Mouse (Mus musculus) mesoderm, embryonic 11.5 days (tissue): Measurements from ENCODE around the gene Rnf157.
A peak's percentile ranks its signal among the peaks of the same experiment; 100 is the strongest.

Source experiments
- DNase-seq: peaks from one replicate; pipeline ENCODE4 v3.0.0-alpha.2; 2012; ENCODE audit warnings: low read depth, low spot score

Rnf157 gene

DNA sequence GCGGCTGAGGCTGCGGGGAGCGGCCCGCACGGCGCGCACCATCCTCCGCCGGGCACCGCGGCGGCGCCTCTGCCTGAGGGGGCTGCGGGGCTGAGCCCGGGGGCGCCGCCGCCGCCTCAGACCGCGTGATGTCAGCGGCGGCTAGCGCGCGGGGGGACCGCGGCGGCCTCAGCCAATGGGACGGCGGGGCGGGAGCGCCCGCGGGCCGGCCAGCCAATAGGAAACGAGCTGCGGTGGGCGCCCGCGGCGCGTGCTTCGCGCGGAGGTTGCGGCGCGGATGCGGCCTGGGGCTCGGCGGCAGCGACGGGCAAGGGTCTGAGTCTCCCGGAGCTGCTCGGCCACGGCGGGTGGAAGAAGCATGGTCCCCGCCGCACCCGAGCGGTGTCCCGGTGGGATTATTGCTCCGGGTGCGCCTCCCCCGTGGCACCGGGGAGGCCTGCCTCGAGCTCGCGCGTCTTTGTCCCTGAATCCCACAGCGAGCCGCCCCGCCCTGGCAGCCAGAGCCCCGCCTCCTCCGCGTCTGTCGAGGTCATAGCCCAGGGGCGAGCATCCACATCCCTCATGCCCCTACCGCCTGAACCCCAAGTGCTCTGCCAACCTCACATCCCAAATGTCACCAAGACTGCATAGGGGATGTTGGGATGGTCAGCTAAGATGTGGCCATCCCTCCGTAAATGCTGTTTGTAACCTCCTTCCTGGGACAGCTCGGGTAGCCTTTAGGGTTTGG lies at the start of gene Rnf157:
TSS of gene Rnf157 (minus strand) at position 129 of the 727 bp plus-strand sequence.
- DNase-seq = peak; percentile 88

DNA sequence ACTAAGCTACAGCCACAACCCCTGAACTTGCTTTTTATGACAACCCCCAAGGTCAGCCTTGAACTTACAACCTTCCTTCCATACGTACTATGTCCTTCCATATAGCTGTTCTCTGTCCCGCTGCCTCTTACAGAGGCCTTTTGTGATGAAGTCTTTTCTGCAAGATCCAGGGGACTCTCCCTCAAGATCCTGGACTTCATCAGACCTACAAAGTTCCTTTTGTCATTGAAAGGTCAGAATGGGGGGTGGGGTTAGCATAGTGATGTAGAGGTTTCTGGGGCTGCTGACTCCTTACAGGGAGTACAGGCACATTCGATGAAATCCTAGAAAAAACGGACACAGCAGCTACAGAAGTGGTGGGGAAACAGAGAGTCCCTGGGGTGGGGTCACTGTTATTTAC lies 47.0 kb upstream of the Rnf157 start:
- DNase-seq = no peak

DNA sequence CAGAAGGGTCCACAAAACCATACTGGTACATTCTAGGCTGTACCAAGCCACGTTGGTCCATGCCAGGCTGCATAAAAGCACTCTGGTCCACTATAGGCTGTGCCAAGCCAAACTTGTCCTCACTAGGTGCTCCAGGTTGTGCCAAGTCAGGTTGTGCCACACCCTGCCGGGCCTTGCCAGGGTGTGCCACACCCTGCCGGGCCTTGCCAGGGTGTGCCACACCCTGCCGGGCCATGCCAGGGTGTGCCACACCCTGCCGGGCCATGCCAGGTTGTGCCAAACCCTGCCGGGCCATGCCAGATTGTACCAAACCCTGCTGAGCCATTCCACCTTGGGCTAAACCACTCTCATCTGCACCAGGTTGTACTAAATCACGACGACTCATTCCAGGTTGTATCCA lies 43.4 kb upstream of the Rnf157 start:
- DNase-seq = no peak

DNA sequence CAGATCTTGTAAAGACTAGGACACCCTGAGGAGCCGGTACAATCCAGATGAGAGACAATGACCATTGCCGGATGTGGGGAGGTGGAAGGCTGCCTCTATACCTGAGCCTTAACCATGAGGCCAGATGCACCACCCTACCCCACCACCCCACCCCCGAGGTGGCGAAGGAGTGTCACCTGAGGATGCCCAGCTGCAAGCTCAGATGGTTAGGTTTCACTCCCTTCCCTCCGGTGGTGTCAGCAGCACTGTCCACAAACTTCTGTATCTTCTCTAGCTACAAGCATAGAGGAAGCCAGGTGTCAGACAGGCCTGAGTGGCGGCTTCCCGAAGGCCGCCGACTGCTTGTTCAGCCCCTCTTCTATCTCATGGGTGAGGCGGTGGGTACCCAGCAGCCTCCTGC lies 41.1 kb upstream of the Rnf157 start:
- no peak for DNase-seq

DNA sequence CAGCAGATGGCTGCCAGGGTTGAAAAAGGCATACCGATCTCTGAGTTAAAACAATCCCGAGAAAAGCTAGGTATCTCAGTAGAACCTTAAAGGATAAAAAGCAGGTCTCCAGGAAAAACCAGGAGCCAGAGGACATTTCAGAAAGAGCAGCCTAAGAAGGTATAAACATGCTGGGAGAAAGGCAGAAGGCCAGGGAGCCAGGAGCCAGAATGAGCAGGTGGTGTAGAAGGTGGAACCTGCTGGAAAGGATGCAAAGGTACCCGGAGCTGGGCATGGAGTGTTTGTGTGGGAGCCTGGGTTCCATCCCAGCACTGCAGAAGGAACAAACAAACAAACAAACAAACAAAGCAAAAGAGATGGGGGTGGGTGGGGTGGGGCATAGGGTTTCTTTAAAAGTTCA lies 36.5 kb upstream of the Rnf157 start:
- DNase-seq = no peak

DNA sequence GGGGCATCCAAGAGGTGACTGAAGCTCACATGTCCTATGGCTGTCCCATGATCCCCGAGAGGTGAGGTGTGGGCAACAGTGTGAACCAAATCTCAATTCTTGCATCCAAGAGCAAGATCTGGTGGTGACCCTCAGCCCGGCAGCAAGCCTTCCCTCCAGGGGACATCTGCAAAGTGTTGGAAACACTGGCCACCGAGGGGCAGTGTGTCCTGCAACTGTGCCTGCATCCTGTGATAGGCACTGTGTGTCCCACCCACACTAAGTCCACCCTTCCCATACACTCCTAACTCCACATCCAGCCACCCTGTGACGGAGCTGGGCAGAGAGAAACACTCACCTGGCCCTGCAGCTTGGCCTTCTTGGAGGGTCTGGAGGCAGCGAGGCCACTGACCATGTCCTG lies 35.0 kb upstream of the Rnf157 start:
- no peak for DNase-seq

DNA sequence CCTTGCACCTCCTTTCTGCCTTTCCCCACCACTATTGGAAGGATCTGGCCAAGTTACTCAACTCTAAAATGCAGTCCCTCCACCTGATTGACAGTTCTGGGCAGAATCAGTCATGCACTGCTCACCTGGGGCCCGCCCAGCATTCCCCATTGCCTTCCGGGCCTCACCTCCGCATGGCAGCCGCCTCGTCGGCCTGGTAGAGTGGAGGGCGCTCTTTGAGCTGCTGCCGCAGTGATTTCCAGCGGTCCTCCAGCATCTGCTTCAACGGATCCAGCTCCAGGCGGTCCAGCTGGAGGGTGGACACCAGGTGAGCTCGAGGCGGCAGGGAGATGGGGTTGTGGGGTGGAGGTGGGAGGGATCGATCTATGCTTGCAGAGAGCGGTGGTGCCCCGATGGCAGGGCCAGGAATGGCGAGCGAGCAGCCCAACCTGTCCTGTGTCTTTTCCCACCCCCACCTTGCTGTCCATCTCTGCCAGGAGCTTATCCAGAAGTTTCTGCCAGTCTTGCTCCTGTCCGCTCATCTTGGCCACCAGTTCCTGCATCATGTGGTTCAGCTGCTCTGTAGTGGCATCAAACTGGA lies 33.6 kb upstream of the Rnf157 start:
- DNase-seq = no peak

DNA sequence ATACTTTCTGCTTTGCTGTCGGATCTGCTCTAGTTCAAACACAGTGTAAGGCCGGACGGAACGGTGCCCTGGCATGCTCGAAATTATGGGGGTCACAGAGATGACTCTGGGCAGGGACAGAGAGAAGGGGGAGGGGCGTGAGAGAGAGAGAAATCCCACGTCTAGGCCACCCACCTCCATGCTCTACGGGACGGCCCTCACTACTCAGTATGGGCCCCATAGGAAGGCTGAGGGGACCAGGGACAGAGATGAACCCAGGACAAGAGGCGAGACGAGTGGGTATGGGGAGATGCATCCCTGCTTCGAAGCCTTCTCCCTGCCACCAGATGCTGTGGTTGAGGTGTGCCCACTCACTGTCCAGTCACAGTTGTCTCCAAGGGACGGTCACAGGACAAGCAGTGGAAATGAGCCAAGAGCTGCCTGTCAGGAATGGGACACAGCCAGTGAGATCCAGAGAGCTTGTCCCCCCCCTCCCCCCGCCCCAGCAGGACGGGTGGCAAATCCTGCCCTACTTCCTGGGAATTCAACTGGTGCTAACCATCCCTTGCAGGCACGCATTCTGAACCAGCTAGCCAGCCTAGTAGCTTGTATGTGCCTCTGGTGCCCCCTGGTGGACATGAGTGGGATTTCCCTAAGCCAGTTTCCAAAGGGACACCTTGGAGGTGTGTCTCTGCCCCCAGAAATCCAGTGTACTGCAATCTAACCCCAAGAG lies 32.9 kb upstream of the Rnf157 start:
- peak; percentile 92 for DNase-seq

DNA sequence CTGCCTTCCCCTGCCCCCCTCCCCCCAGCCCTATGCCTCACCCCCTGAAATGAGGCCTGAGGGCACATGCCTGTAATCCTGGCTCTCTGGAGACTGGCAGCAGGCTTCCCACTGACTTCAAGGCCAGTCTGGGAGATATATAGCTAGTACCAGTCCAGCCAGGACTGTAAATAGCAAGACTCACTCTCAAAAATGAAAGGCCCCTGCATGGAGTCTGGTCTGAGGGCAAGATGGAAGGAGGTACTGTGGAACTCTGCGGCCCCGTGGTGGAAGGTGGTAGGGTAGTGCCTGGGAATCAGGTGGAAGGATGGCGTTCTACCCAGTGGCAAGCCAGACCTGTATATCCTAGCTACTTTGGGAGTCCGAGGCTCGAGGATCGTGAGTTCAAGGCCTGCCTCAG lies 31.1 kb upstream of the Rnf157 start:
- no peak for DNase-seq

DNA sequence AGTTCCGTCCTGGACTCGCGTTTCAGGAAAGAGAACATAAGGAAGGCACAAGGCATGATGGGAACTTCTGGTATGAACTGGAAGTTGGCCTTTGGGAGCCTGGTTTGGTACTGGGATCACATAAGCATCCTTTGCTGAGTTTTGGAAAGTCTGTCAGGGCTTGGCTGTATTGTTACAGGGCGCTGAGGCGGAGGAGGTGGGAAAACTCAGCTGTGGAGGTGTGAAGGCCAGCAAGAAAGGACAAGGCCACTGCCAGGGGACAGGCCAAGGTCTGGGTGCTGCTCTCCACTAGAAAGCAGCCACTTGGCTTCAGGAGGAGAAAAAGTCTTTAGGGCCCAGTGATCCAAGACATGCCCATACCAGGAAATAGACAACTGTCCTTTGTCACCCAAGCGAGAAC lies 30.5 kb upstream of the Rnf157 start:
- no peak for DNase-seq

DNA sequence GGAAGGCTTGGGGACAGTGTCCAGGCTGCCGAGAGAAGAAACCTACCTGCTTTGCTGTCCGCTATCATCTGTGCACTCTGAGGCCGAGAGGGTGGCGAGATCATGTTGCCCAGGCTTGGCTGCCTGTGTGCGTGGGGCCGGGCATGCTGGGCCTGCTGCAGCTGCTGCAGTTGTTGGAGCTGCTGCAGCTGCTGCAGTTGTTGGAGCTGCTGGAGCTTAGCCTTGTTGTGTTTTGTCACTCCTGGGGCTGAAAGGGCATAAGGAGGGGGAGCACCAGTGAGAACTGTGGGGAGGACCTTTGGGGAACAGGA lies 30.0 kb upstream of the Rnf157 start:
- no peak for DNase-seq

DNA sequence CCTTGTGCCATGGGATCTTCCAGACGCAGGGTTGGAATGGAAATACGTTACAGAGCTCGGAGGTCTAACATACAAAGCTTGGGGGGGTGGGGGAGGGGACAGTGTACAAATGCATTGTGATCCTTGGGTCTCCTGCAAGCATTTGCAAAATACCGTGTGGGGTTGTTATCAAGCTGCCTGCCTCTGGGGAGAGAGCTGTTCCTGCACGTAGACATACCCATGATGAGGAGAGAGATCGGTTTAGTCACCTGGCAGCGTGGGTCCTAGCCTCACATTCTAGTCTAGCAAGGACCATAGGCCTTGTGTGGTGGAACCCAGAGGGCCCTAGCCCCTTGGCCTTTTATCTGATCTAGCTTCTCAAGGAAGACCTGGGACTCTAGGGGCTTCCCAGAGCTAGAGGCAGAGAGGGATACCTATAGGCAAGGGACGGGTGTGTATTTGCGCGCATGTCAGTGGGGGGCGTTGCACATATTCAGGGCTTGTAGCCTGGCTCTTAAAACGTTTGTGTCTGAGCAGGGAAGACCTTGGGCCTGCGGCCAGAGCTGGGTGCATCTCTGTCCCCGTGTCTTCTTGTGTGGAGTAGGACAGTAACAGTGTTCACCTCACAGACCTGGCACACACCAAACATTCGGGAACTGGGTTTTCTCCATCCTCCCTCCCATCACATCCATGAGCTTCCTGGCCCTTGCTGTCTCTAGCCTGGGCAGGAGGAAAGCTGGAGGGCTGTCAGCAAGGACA lies 29.5 kb upstream of the Rnf157 start:
- no peak for DNase-seq

DNA sequence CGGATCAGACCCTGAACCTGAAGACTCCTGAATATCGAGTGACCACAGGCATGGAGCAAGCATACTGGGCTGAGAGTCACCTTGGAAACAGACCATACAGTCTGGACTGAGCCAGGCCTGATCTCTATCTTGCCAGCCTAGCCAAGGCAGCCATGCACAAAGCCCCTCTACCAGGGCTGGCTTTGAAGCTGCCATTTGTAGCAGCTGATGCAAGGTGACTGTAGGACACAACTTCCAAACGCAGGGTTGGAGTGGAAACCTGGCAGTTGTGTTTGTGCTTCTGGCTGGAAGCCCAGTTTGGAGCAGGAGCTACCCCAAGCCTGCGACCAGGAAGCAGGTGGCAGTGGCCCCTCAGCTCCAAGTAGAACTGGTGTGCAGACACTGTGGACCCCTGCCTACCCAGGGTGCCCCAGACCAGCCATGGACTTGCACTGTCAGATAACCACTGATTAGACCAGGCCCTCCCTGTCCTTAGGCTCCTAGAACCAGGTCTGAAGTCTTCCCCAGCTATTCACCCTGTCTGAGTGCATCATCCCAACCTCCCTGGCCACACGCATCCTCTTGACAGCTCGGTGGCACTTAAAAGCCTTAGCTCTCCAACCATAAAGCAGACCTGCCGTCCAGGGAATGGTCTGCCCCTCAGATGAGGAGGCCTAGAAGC lies 27.7 kb upstream of the Rnf157 start:
- DNase-seq = no peak

DNA sequence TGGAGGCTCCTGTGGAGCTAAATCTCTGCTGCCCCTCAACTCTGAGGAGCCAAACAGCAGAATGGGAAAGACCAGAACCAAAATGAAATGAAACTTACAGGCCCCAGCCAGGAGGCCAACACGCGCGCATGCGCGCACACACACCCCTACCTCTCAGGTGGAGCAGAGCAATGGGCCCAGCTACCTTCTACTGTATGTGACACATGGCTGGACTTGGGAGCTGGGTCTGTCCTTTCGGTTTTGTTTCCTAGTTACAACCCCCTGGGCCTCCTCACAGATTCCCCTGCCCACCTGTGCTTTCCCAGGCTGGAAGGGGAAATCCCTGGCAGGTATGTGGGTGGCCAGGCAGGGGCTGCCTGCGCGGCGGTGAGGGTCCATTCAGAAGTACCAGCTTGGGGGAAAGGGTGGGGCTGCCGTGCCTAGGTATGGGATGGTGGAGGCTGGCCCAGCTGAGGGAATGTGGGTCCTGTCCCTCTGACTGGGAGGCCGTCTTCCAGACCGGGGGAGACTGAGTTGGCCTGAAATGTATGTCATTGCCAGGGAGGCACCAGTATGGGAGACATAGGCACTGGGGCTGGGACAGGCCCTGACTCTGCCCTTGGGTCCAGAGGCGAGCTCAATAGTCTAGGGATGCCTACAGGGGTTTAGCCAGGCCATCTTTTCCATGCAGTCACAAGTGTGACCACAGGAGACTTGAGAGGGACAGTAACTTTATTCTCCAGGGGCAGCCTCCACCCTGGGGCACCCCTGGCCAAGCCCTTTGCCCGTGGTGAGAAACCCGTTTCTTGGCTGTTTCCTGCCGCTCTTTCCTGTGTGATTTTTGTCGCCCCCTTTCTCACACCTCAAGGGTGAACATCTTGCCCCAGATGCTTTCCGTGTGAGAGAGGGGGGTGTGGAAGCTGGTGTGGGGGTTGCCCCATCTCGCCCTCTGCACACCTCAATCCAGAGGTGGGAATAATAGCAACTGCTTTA lies 26.7 kb upstream of the Rnf157 start:
- no peak for DNase-seq

DNA sequence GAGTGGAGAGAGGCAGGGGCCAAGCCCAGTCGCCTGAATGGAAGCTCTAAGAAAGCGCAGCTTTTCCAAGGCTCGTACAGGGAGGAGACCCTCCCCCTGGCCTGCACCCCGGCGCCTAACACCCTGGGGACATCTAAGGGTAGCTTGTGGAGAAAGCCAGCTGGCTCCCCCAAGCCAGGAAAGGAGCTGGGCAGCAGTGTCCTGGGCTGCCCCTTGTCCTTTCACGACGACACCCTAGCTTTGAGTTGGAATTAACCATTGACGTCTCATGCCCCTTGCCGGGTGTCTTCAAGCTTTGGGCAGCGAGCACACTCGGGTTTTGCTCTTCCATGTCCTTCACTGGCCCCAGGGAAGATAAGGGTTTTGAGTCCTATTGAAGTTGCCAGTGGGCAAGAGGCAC lies 24.7 kb upstream of the Rnf157 start:
- DNase-seq = no peak

DNA sequence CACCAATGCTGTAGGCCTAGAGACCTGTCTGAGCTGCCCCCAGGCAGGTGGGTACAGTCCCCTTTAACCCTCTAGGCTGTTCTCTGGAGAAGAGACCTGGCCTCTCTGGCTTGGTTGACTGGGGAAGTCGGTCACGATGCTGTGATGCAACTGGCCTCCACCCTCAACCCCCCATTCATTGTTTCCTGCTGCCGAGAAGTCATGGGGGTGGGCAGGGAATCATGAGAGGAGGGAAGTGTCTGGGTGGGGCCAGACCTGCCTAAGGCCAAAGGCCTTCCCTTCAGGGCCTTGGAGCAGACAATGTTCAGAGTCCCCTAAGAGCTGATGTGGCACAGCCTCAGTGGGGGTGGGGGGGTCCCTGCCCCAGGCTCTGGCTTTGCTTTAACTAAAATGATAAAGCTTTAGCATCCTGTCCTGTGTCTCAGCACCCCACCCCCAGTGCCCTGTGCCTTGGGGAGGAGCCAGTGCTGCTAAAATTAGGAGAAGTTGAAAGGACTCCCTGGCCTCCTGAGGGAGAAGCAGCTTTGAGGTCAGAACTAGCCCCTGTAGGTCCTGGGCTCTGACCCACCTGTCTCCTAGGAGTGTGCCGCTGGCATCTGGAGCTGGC lies 24.0 kb upstream of the Rnf157 start:
- no peak for DNase-seq

DNA sequence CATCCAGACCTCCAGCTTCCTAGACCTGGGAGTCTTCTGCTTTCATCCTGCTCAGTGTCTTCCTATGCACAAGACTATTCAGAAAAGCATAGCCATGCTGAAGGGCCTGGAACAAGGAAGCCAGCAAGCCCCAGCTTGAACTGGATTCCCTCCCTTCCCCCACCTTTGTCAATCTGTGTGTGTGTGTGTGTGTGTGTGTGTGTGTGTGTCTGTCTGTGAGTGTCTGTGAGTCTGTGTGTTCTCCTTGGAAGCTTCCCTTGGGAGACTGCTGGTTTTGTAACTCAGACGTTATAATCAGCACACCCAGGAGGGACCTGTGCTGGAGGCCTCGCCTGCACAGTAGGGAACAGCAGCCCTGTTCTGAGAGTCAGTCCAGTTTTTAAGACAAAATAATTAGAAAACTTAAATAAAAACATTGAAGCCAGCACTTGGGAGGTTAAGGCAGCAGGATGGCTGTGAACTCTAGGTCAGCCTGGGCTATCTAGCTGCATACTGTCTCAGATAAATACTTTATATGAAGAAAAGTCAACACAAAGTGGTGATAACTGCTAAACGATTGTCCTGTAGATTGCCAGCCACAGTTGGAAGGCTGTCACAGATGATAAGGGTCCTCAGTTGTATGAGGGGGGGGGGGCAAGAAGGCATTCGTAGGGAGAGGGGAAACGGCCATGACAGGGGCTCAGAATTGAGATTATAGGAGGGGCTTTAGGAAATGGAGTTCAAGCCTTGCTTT lies 23.3 kb upstream of the Rnf157 start:
- DNase-seq = no peak

DNA sequence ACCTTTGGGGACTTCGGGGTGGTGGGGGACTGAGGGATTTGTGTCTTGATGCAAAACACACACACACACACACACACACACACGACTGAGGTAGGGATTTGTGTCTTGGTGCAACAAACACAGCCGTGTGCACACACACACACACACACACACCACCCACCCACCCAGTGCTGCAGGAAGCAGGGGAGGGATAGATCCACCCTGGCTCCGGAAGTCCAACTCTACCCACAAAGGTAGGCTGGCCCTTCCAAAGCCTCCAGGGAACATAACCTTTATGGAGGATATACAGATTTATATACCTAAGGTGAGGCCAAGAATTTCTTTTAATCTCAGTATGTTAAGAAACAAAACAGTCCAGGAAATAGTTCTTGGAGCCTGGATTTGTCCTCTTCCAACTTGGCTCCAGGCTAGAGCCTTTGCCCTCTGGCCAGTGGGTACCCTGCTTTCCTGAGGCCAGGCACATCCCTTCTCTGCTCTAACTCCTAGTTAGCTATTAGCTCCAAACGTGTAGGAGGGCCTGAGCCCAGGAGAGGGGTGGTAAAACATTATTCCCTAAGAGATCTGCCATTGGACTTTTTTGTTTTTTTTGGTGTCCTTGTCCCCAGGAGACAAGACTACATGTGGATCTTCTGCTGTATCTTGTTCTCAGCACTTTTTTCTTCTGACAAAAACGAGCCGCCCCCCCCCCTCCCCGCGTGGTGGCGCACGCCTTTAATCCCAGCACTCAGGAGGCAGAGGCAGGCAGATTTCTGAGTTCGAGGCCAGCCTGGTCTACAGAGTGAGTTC lies 22.3 kb upstream of the Rnf157 start:
- no peak for DNase-seq
